Mouse (Mus musculus) stomach, postnatal 0 days (tissue): ENCODE data around the gene Duox1.

ENCODE experiments used
- CTCF ChIP-seq: IDR thresholded peaks from 2 replicates; pipeline ENCODE4 v1.5.1; 2016; ENCODE audit warnings: antibody characterized with exemption, low read depth, mild to moderate bottlenecking, moderate library complexity
- EP300 ChIP-seq: optimal IDR thresholded peaks from 2 replicates; pipeline ENCODE3; 2016; ENCODE audit warnings: antibody characterized with exemption

DNA sequence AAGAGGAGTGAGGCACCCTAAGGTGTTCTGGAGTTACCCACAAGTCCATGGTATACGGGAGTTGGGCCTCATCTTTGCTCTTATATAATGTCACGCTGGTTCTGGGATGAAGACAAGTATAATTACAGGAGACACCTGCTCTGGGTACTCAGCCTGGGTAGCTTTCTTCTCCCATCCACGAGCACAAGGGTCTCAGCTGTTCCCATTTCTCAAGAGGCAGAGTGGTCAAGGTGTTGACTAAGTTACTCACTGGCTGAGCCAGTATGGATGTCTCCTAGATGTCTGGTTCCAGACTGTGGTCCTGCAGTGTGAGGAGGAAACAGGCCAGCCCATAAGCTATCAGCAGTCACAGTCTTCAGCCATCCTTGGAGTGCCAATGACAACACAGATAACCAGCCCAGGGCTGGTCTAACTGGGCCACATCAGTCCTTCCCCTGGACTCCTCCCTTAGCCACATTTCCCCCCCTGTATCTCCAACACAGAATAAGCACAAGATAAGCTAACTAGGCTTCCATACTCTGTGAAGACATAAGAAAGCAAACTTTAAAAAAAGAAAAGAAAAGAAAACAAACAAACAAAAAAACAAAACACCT, 49.0 kb downstream of the Duox1 start:
- TF ChIP-seq CTCF (no peak), EP300 (no peak)
